Mouse (Mus musculus) liver, embryonic 15.5 days (tissue): Measurements from ENCODE around the gene Gck. TPM values are rescaled to one million over a fixed set of nuclear protein-coding genes. Genes with fewer than 3 reads are reported as not detected.
"Not testable (repeated sequence)": the region's sequence is repeated elsewhere in the genome, so short reads cannot be mapped to it uniquely, and the experiment has no call there.

Experiments used
- ATAC-seq: fragments of 200-750 bp; cut with Nextera tagmentation; 2 replicates; pipeline ENCODE4 v1.8.0; 2017; ENCODE audit warnings: moderate number of reproducible peaks, mild to moderate bottlenecking, moderate library complexity; ENCODE audit not compliant: insufficient read depth
- H3K27ac ChIP-seq: fragments of 300-500 bp; sonication (generic); replicated peaks from 2 replicates; pipeline ENCODE4 v1.5.1; 2015; ENCODE audit warnings: mild to moderate bottlenecking, inconsistent platforms
- H3K27me3 ChIP-seq: fragments of 300-500 bp; sonication (generic); 2 replicates; pipeline ENCODE4 v1.6.1; 2015; ENCODE audit warnings: mild to moderate bottlenecking, inconsistent platforms
- H3K36me3 ChIP-seq: fragments of 300-500 bp; sonication (generic); replicated peaks from 2 replicates; pipeline ENCODE4 v1.6.1; 2015; ENCODE audit warnings: moderate library complexity, mild to moderate bottlenecking, inconsistent platforms
- H3K4me1 ChIP-seq: fragments of 300-500 bp; sonication (generic); replicated peaks from 2 replicates; pipeline ENCODE4 v1.6.1; 2015; ENCODE audit warnings: inconsistent platforms
- H3K4me2 ChIP-seq: fragments of 300-500 bp; sonication (generic); 2 replicates; pipeline ENCODE4 v1.6.1; 2015; ENCODE audit warnings: moderate library complexity, mild to moderate bottlenecking, inconsistent platforms
- H3K4me3 ChIP-seq: fragments of 300-500 bp; sonication (generic); replicated peaks from 2 replicates; pipeline ENCODE4 v1.5.1; 2015; ENCODE audit warnings: mild to moderate bottlenecking, inconsistent platforms
- H3K9ac ChIP-seq: fragments of 300-500 bp; sonication (generic); 2 replicates; pipeline ENCODE4 v1.6.1; 2015; ENCODE audit warnings: moderate library complexity, mild to moderate bottlenecking, inconsistent platforms
- H3K9me3 ChIP-seq: fragments of 300-500 bp; sonication (generic); replicated peaks from 2 replicates; pipeline ENCODE4 v1.6.1; 2016; ENCODE audit warnings: inconsistent platforms
- WGBS: fragments of 180-500 bp; shearing (Covaris S2); methylation state at CpG from one replicate; pipeline ENCODE4 v1.1.7; 2015; ENCODE audit warnings: mixed read lengths; ENCODE audit not compliant: insufficient replicate concordance; 5-methylcytosine and 5-hydroxymethylcytosine counted together
- polyA plus RNA-seq: library from polyadenylated mRNA; unstranded; fragments of >200 nt; fragmentation: Nextera tagmentation; extraction: Ambion mirVana; gene quantifications from 2 replicates; pipeline ENCODE4 v1.2.1, GENCODE M21; 2015

The Gck gene
- polyA plus RNA-seq, 1 experiment from 2014 or later: 0.41 TPM

- 12% methylated on average over 10 of the region's 10 CpGs for WGBS
- Histone ChIP-seq H3K27ac (no peak overlapping the region), H3K27me3 (peaks cover 76% of the 10 kb centered on the region), H3K4me1 (peaks cover 58% of the 10 kb centered on the region), H3K4me3 (no peak overlapping the region), H3K9me3 (no peaks in the 10 kb centered on the region), H3K9ac (no peak overlapping the region), H3K36me3 (no peaks in the 10 kb centered on the region), H3K4me2 (peak overlapping the region; percentile 33; the same call in 1 of the 2 replicates)
- ATAC-seq: no peak
These were observed 52.0 kb downstream of the Gck start for GRCm38 (mm10) chr11:5897839-5898238.

GRCm38 (mm10) chr11:5897230-5897629 lies 52.7 kb downstream of the Gck start:
- no peak overlapping the region for H3K4me3 ChIP-seq
- no peaks in the 10 kb centered on the region for H3K36me3 ChIP-seq
- peak overlapping the region; percentile 33 for H3K4me2 ChIP-seq
- no peak for ATAC-seq
- H3K4me1 ChIP-seq: peaks cover 63% of the 10 kb centered on the region
- WGBS: 14% methylated on average over 16 of the region's 16 CpGs
- H3K27ac ChIP-seq: no peak overlapping the region
- H3K27me3 ChIP-seq: peaks cover 70% of the 10 kb centered on the region
- no peaks in the 10 kb centered on the region for H3K9me3 ChIP-seq
- H3K9ac ChIP-seq: no peak overlapping the region

GRCm38 (mm10) chr11:5893807-5894206 lies 56.1 kb downstream of the Gck start:
- Histone ChIP-seq H3K36me3 (no peaks in the 10 kb centered on the region), H3K9ac (no peak overlapping the region), H3K9me3 (no peaks in the 10 kb centered on the region), H3K4me2 (peak overlapping the region; percentile 42; the same call in 1 of the 2 replicates), H3K4me1 (peaks cover 56% of the 10 kb centered on the region), H3K27ac (peak overlapping the region; percentile 73), H3K27me3 (peaks cover 38% of the 10 kb centered on the region), H3K4me3 (no peak overlapping the region)
- 70% methylated on average over 6 of the region's 6 CpGs for WGBS
- ATAC-seq: peak; percentile 29; the same call in 1 of the 2 replicates

GRCm38 (mm10) chr11:5892810-5893368 lies 57.0 kb downstream of the Gck start:
- Histone ChIP-seq H3K27me3 (peaks cover 30% of the 10 kb centered on the region), H3K9ac (no peak overlapping the region; the same call in 1 of the 2 replicates), H3K4me1 (peaks cover 47% of the 10 kb centered on the region), H3K27ac (peak overlapping the region; percentile 73), H3K36me3 (no peaks in the 10 kb centered on the region), H3K4me2 (peak overlapping the region; percentile 42), H3K9me3 (no peaks in the 10 kb centered on the region), H3K4me3 (no peak overlapping the region)
- ATAC-seq: peak; percentile 87
- WGBS: 23% methylated on average over 4 of the region's 4 CpGs

GRCm38 (mm10) chr11:5892151-5892591 lies 57.7 kb downstream of the Gck start:
- no peak for ATAC-seq
- no peak overlapping the region for H3K9ac ChIP-seq
- peaks cover 40% of the 10 kb centered on the region for H3K4me1 ChIP-seq
- H3K4me3 ChIP-seq: no peak overlapping the region
- H3K36me3 ChIP-seq: no peaks in the 10 kb centered on the region
- H3K9me3 ChIP-seq: no peaks in the 10 kb centered on the region
- H3K4me2 ChIP-seq: no peak overlapping the region
- WGBS: 41% methylated on average over 8 of the region's 8 CpGs
- peak overlapping the region; percentile 73 for H3K27ac ChIP-seq
- H3K27me3 ChIP-seq: peaks cover 22% of the 10 kb centered on the region

- not testable (repeated sequence) for H3K27ac ChIP-seq, H3K36me3 ChIP-seq, H3K9ac ChIP-seq, H3K4me3 ChIP-seq, H3K4me2 ChIP-seq, H3K27me3 ChIP-seq, H3K9me3 ChIP-seq, ATAC-seq
- WGBS: 65% methylated on average over 5 of the region's 5 CpGs
- H3K4me1 ChIP-seq: peaks cover 18% of the 10 kb centered on the region
These were observed 61.3 kb downstream of the Gck start for GRCm38 (mm10) chr11:5888563-5888962.

- 76% methylated on average over 5 of the region's 5 CpGs for WGBS
These were observed 62.6 kb downstream of the Gck start for GRCm38 (mm10) chr11:5887250-5887649.

GRCm38 (mm10) chr11:5886187-5886586 lies 63.7 kb downstream of the Gck start:
- Histone ChIP-seq H3K4me2 (no peak overlapping the region), H3K27ac (no peak overlapping the region), H3K9ac (no peak overlapping the region), H3K36me3 (no peaks in the 10 kb centered on the region), H3K27me3 (0 out of 2 replicates have a peak, but pooled peaks cover 7% of the 10 kb centered on the region), H3K9me3 (no peaks in the 10 kb centered on the region), H3K4me1 (peaks cover 8% of the 10 kb centered on the region), H3K4me3 (no peak overlapping the region)
- WGBS: 16% methylated on average over 9 of the region's 9 CpGs
- no peak for ATAC-seq

More at GRCm38 (mm10) chr11:5887250-5887649, 62.6 kb downstream of the Gck start:
- H3K9me3 ChIP-seq: no peaks in the 10 kb centered on the region
- no peaks in the 10 kb centered on the region for H3K36me3 ChIP-seq
- no peak overlapping the region for H3K4me3 ChIP-seq
- no peak overlapping the region for H3K9ac ChIP-seq
- no peak for ATAC-seq
- H3K4me2 ChIP-seq: no peak overlapping the region
- H3K27me3 ChIP-seq: 0 out of 2 replicates have a peak, but pooled peaks cover 7% of the 10 kb centered on the region
- H3K4me1 ChIP-seq: peaks cover 13% of the 10 kb centered on the region
- H3K27ac ChIP-seq: no peak overlapping the region

- Histone ChIP-seq H3K4me3 (no peak overlapping the region), H3K4me1 (peaks cover 24% of the 10 kb centered on the region), H3K36me3 (no peaks in the 10 kb centered on the region), H3K9me3 (no peaks in the 10 kb centered on the region), H3K9ac (no peak overlapping the region), H3K27ac (no peak overlapping the region), H3K27me3 (0 out of 2 replicates have a peak, but pooled peaks cover 4% of the 10 kb centered on the region), H3K4me2 (no peak overlapping the region)
- ATAC-seq: no peak
- 20% methylated on average over 8 of the region's 8 CpGs for WGBS
These were observed 67.4 kb downstream of the Gck start for GRCm38 (mm10) chr11:5882518-5882917.

- H3K4me2 ChIP-seq: no peak overlapping the region
- H3K27me3 ChIP-seq: no peaks in the 10 kb centered on the region
- WGBS: 51% methylated on average over 5 of the region's 5 CpGs
- H3K36me3 ChIP-seq: peaks cover 18% of the 10 kb centered on the region
- H3K9me3 ChIP-seq: no peaks in the 10 kb centered on the region
- no peak overlapping the region for H3K9ac ChIP-seq
- no peak overlapping the region for H3K27ac ChIP-seq
- H3K4me1 ChIP-seq: peaks cover 46% of the 10 kb centered on the region
- H3K4me3 ChIP-seq: no peak overlapping the region
- ATAC-seq: no peak
These were observed 70.0 kb downstream of the Gck start for GRCm38 (mm10) chr11:5879905-5880304.

- Histone ChIP-seq H3K4me1 (peaks cover 46% of the 10 kb centered on the region), H3K36me3 (peaks cover 30% of the 10 kb centered on the region), H3K9ac (peak overlapping the region; percentile 58), H3K4me2 (peak overlapping the region; percentile 94), H3K27ac (peak overlapping the region; percentile 77), H3K27me3 (no peaks in the 10 kb centered on the region), H3K4me3 (peak overlapping the region; percentile 77), H3K9me3 (no peaks in the 10 kb centered on the region)
- no peak for ATAC-seq
- WGBS: 42% methylated on average over 8 of the region's 8 CpGs
These were observed 71.2 kb downstream of the Gck start for GRCm38 (mm10) chr11:5878661-5879060.
